Mouse (Mus musculus) B cell, adult 2 months (primary cell): ENCODE measurements at regions not wholly inside any gene's neighbourhood (a gene's known extent, or its start where the extent isn't known, plus 50 kb on each side); places are given as distances from the start of the nearest gene placed in this dataset.
A peak's percentile ranks its signal among the peaks of the same experiment; 100 is the strongest.

Experiments
- DNase-seq, 2 experiments: peaks; one replicate each; pipeline ENCODE4 v3.0.0; 2022

- DNase-seq: no peak
These were observed 296.9 kb upstream of the Clnk start for GRCm38 (mm10) chr5:39173491-39173890.

GRCm38 (mm10) chr5:39159651-39160050 is 283.0 kb upstream of the Clnk start:
- no peak for DNase-seq

GRCm38 (mm10) chr5:39155763-39156162 is 279.2 kb upstream of the Clnk start:
- DNase-seq: no peak

- no peak for DNase-seq
These were observed 276.7 kb upstream of the Clnk start for GRCm38 (mm10) chr5:39153291-39153794.

GRCm38 (mm10) chr5:39151917-39152316 is 275.3 kb upstream of the Clnk start:
- no peak for DNase-seq

- peak in 1 of 2 experiments; percentile 1 for DNase-seq
These were observed 274.3 kb upstream of the Clnk start for GRCm38 (mm10) chr5:39150891-39151290.

- no peak for DNase-seq
These were observed 269.0 kb upstream of the Clnk start for GRCm38 (mm10) chr5:39145658-39146057.

- no peak for DNase-seq
These were observed 267.6 kb upstream of the Clnk start for GRCm38 (mm10) chr5:39144225-39144624.

- DNase-seq: no peak
These were observed 267.0 kb upstream of the Clnk start for GRCm38 (mm10) chr5:39143648-39144047.

GRCm38 (mm10) chr5:39138375-39138774 is 261.8 kb upstream of the Clnk start:
- no peak for DNase-seq

- no peak for DNase-seq
These were observed 252.3 kb upstream of the Clnk start for GRCm38 (mm10) chr5:39128931-39129330.

- no peak for DNase-seq
These were observed 250.2 kb upstream of the Clnk start for GRCm38 (mm10) chr5:39126833-39127232.

GRCm38 (mm10) chr5:39126270-39126691 is 249.7 kb upstream of the Clnk start:
- DNase-seq: no peak

- no peak for DNase-seq
These were observed 233.7 kb upstream of the Clnk start for GRCm38 (mm10) chr5:39110336-39110735.

- no peak for DNase-seq
These were observed 232.9 kb upstream of the Clnk start for GRCm38 (mm10) chr5:39109526-39109925.

GRCm38 (mm10) chr5:39099113-39099512 is 222.5 kb upstream of the Clnk start:
- DNase-seq: peak; percentile 25 to 29

GRCm38 (mm10) chr5:39094875-39095274 is 218.3 kb upstream of the Clnk start:
- no peak for DNase-seq

GRCm38 (mm10) chr5:39076555-39077178 is 200.1 kb upstream of the Clnk start:
- no peak for DNase-seq

- DNase-seq: no peak
These were observed 193.1 kb upstream of the Clnk start for GRCm38 (mm10) chr5:39069683-39070082.

GRCm38 (mm10) chr5:39063061-39063460 is 186.4 kb upstream of the Clnk start:
- no peak for DNase-seq

GRCm38 (mm10) chr5:39052490-39053250 is 176.1 kb upstream of the Clnk start:
- no peak for DNase-seq

- DNase-seq: no peak
These were observed 173.9 kb upstream of the Clnk start for GRCm38 (mm10) chr5:39050512-39050911.

GRCm38 (mm10) chr5:39049141-39049540 is 172.5 kb upstream of the Clnk start:
- no peak for DNase-seq

GRCm38 (mm10) chr5:39040467-39040866 is 163.9 kb upstream of the Clnk start:
- DNase-seq: no peak
